Mouse (Mus musculus): ENCODE measurements around the gene Scn3b.
A peak's percentile ranks its signal among the peaks of the same experiment; 100 is the strongest.

The Scn3b gene

DNA sequence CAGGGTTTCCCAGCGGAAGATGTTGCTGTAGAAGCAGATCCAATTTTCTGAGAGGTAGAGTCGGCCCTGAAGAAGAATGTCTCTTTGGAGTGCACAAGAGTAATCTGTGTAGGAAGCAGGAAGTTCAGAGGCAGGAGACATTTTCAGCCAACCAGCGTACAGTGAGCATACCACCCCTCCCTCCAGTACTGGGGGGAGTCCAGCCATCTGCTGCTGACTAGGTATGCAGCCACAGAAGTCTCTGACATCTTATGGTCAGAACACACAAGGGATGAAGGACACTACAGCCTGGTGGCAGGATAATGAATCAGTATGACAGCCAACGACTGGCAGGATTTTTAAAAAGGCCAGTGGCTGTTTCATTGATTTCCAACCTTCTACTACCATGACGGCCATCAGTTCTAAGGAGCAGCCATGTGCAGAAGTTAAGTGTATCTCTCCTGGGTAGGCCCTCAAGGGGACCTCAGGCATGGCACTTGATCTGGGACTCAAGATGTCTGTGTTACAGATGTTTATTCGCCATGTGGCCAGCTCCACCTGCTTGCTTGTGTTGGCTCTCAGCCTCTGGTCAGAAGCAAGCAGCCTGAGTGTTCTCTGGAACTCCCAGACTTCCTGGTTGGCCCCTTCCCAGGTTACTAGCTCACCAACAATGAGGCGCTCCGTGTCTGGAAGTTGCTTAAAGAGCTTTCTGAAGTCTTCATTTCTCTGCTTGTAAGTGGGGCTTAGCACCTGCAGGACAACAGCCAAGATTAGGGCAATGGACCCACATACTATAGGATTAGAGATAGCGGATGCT, 48.0 kb downstream of the Scn3b start:
- no peak for DNase-seq (ENCODE audit: low spot score in 2 of 2)

- no peak for DNase-seq (ENCODE audit: low spot score in 2 of 2)
These were observed 48.7 kb downstream of the Scn3b start for GRCm38 (mm10) chr9:40317735-40318134.

DNA sequence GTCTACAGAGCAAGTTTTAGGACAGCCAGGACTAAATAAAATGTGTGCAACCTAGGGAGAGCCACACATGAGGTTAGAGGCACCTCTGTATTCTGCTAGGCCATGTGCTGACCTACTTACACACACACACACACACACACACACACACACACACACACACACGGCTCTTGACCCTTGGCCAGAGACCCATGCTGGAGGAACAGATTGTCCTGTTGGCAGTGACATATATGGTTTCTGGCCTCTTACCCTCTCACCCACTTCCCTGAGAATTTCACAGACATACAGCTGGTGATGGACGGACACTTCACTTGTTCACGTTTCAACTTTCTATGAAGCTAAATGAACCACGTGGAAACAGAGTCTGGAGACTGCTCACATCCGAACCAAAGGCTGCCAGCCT, 49.8 kb downstream of the Scn3b start:
- no peak for DNase-seq (ENCODE audit: low spot score in 2 of 2)

- no peak for DNase-seq (ENCODE audit: low spot score in 2 of 2)
These were observed 51.4 kb downstream of the Scn3b start for GRCm38 (mm10) chr9:40320405-40320804.

GRCm38 (mm10) chr9:40320879-40321667, 52.1 kb downstream of the Scn3b start:
- peak in 1 of 2 experiments; percentile 63 for DNase-seq (ENCODE audit: low spot score in 2 of 2)

DNA sequence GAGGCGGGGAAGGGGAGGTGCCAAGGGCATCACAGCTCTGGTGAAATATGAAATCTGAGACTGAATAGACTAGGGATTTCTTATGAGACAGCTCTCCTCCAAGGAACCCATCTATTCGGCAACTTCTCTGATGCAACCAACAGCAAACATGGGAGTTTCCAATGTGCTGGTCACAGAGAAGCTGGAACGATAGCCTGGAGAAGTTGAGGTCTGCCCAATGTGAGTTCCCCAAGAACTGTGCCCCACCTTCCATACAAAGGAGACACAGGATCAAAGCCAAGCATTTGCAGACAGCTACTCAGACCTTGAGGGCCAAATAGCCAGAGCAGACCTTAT, 52.6 kb downstream of the Scn3b start:
- DNase-seq (ENCODE audit: low spot score in 2 of 2), result no peak

- DNase-seq (ENCODE audit: low spot score in 2 of 2), result no peak
These were observed 53.4 kb downstream of the Scn3b start for GRCm38 (mm10) chr9:40322372-40322771.

GRCm38 (mm10) chr9:40323171-40323570, 54.2 kb downstream of the Scn3b start:
- no peak for DNase-seq (ENCODE audit: low spot score in 2 of 2)

- DNase-seq (ENCODE audit: low spot score in 2 of 2), result no peak
These were observed 54.8 kb downstream of the Scn3b start for GRCm38 (mm10) chr9:40323773-40324172.

GRCm38 (mm10) chr9:40324232-40324792, 55.3 kb downstream of the Scn3b start:
- no peak for DNase-seq (ENCODE audit: low spot score in 2 of 2)

DNA sequence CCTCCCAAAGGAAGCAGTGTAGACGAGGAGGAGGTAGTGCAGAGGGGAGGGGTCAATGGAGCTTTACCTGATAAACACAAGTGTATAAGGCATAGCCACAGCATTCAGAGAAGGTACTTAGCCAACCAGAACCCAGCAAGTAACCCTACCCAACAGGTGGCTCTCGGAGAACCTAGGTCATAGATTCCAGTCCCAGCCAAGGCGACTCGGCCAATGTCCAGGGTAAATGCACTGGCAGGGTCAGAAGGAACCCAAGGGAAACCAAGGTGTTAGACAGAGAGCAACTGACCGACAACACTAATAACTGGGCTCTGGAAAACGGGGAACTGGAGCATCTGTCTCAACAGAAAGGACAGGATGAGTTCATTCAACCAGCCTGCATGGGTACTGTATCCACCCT, 55.8 kb downstream of the Scn3b start:
- DNase-seq (ENCODE audit: low spot score in 2 of 2), result no peak

- DNase-seq (ENCODE audit: low spot score in 2 of 2), result no peak
These were observed 57.4 kb downstream of the Scn3b start for GRCm38 (mm10) chr9:40326260-40326915.

GRCm38 (mm10) chr9:40330609-40331382, 61.8 kb downstream of the Scn3b start:
- DNase-seq (ENCODE audit: low spot score in 2 of 2), result peak; percentile 69 to 80

DNA sequence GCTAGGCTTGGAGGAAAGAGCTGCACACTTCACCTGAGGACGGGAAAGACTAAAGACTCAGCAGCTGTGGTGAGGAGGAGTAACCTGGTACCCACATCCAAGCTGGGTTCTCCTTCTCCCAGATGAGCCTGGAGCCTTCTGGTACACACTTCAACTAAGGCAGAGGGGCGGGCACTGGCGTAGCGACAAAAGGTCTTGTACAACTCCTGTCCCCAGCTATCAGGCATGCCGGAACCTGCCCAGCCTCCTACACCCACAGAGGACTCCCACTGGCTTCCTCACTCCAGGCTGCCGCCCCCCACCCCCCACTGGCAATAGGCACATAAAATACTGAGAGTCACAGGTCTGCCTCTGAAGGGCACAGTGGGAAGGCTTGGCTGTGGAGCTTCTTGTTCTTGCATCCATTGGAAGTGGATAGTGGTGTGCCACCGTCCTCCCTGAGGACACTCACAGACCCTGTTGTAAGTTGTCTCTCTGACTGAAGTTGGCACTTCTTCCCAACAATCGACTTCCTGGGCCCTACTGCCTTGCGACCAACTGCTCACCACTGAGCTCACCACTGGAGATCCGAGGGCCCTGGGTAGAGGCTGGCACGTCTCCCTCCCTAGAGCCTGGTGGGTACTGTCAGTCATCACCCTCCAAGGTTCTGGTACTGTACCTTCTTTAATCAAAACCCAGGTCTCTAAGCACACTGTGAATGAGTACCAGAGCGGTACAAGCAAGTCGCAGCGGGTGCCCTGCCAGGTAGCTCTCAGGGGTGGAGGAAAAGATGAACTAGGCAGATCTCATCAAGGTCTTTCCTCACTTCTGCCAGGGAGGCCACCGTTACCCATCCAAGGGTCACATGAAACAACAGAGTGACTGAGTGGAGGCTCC, 62.6 kb downstream of the Scn3b start:
- no peak for DNase-seq (ENCODE audit: low spot score in 2 of 2)

DNA sequence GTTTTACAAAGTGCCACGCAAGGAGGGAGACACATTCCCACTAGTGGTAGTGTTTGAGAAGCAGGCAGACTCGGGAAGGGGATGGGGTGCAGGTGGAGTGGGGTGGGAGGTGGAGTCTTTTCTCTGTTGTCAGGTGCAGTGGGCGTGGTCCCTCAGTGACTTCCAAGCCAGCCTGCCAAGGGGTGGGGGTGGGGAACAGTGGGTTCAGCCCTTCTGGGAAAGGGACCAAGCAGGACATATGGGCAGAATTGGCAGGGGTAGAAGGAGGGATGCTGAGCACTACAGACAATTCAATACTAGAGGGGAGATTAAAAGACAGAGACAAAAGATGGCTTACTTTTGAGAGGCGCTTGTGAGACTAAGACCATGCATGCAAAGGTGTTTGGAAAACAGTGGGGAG, 63.3 kb downstream of the Scn3b start:
- DNase-seq (ENCODE audit: low spot score in 2 of 2), result no peak

DNA sequence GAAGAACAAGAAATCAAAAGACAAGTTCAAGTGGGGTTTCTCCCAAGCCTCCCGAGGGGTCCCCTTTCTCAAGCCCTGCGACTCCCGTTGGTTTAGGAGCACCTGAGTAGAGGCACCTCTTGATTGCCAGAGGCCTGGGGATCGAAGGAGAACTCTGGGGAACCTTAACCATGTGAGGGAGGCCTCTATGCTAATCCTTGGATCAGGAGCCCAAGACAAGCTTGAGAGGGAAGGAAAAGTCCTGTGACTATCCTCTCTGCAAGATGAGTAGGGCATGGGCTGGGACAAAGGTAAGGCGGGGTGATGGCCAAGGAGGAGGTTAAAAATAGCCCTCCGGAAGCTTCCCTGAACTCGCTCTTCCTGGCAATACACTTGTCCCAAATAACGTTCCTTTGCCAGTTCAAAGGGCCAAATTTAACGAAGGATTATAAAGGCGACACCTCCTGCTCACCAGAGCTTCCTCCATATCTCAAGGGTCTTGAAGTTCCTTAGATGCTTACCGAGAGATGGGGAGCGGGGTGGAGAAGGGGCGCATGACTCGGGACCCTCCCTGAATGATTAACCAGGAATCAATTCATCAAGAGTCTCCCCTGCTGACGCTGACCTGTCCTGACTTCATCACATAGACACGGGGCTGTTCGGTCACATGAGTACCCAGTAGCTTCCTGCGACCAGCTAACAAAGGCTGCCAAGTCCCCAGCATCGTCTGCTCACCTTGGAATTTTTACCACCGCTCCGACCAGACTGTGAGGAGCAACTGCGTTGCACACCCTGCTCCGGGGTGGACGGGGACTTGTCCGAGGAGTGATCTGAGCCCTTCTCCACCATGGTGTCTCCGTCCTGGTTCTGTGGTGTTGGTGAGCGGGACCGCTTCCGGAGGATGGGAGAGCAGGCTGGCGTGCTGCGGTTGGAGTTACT, 64.0 kb downstream of the Scn3b start:
- DNase-seq (ENCODE audit: low spot score in 2 of 2), result no peak

DNA sequence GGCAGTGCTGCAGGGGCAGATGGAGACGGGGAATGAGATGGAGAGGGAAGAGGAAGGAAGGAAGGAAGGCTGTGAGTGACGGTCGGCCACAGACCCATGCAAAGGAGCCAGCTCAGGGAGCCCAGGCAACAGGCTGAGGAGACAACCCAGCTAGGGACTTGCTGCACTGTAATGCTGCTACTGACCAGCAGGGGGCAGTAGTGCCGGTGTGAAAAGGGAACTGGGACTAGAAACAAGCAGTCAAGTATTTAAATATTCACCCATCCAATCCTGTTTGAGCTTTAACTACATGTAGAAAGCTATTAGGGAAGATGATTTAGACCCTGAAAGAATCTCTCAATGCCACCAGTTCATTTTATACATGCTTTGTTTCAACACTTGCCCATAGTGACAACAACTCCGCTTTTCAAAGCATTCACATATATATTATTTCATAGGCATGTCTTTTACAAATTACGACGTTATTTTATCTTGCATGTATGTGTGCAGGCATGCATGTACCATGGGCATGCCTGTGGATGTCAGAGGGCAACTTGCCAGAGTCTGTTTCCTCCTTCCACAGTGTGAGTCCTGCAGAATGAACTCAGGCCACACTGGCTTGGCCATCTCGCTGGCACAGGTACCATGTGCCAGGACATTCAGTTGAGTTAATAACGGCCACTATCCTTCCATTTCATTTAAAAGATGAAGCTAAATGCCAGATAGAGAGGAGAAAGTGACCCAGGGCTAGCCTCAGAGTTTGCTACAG, 64.8 kb downstream of the Scn3b start:
- peak; percentile 73 to 84 for DNase-seq (ENCODE audit: low spot score in 2 of 2)

GRCm38 (mm10) chr9:40334617-40335016, 65.6 kb downstream of the Scn3b start:
- DNase-seq (ENCODE audit: low spot score in 2 of 2), result no peak

DNA sequence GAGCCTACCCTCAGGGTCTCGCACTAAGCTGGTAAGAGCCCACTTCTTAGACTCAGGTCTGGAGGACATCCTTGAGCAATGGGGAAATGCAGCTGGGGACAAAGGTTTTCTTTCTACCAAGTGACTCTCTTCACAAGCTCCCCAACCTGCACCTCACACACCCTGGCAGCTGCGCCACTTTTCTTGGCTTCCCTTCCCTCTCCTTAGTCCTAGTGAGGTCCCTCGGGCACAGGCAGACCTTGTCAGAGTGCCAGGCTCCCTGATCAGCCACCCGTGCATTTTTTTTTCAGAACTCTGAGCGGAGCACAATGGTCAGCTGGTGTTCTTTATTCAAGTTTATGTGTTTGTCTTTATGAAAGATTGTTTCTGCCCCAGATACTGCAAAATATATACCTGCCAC, 67.7 kb downstream of the Scn3b start:
- no peak for DNase-seq (ENCODE audit: low spot score in 2 of 2)

Data from frontal cortex, postnatal 14 days (tissue).